ENCODE assay signal across 17 mouse cellular contexts in genomic region chr13:103015131-103015750, GRCm38 (mm10).
DNase-seq lines count a peak whose midpoint lies in the region; ATAC-seq and TF ChIP-seq lines count a peak whose summit lies in the region.
"Had no signal": no experiment of that assay in that cellular context is flagged by ENCODE, and none has a peak within 500 bp of the region (broad histone marks: within the 10 kb centered on the region; RNA-seq: fewer than 3 reads in every experiment).

No protein-coding gene starts in this region.

- no peak overlapping the region for H3K27ac ChIP-seq in liver, adult 2 months (replicated peaks; ENCODE audit: insufficient read depth, low read depth, low read length)
- H3K27ac ChIP-seq in liver, embryonic 12.5 days: no peak overlapping the region
- peak overlapping the region; percentile 42; the same call in 1 of the 2 replicates for H3K27ac ChIP-seq in cortical plate, adult 2 months (ENCODE audit: insufficient read depth, low read length)
- H3K27ac ChIP-seq: forebrain, embryonic 15.5 days; kidney, postnatal 0 days; liver, embryonic 15.5 days; neural tube, embryonic 15.5 days had no signal

- no peaks in the 10 kb centered on the region for H3K9me3 ChIP-seq in liver, embryonic 12.5 days (replicated peaks)
- H3K9me3 ChIP-seq: forebrain, embryonic 15.5 days; liver, embryonic 15.5 days; neural tube, embryonic 15.5 days had no signal

- no peak overlapping the region for H3K4me3 ChIP-seq in liver, adult 2 months (ENCODE audit: insufficient read depth, low read depth, low read length)
- H3K4me3 ChIP-seq in liver, embryonic 12.5 days: no peak overlapping the region
- no peak overlapping the region for H3K4me3 ChIP-seq in cortical plate, adult 2 months (ENCODE audit: insufficient read depth, low read length)
- H3K4me3 ChIP-seq: forebrain, embryonic 15.5 days; liver, embryonic 15.5 days; myocyte; neural tube, embryonic 15.5 days had no signal

- no peak for TF ChIP-seq CTCF in liver, adult 2 months (IDR thresholded peaks at IDR 0.05; ENCODE audit: low read depth, low read length)
- no peak for TF ChIP-seq CTCF in cortical plate, adult 2 months (IDR thresholded peaks at IDR 0.05; ENCODE audit: extremely low read depth, insufficient read depth, low read length)

- no peak for ATAC-seq in liver, embryonic 12.5 days
- ATAC-seq: forebrain, embryonic 15.5 days; hindbrain, embryonic 16.5 days had no signal

- DNase-seq in heart, adult 8-10 months (ENCODE audit: low spot score): peak; percentile 42
- no peak for DNase-seq in heart, postnatal 4 days
- DNase-seq in liver, adult 2 months (ENCODE audit: extremely low read depth, low read depth, low spot score): peak; percentile 2
- DNase-seq in 416B (ENCODE audit: low read depth): peak; percentile 27
- DNase-seq in right cerebral cortex, postnatal 14 days: no peak
- DNase-seq: adrenal gland, adult 8-10 months; kidney, adult 11 months; midbrain, embryonic 14.5 days; thymus, adult 2 months had no signal

- WGBS in liver, adult 2 months: 78% methylated on average over 3 of the region's 3 CpGs
- 76% methylated on average over 3 of the region's 3 CpGs for WGBS in liver, embryonic 12.5 days (ENCODE audit: insufficient replicate concordance)

- no peak overlapping the region for H3K4me2 ChIP-seq in liver, embryonic 12.5 days
- H3K4me2 ChIP-seq: forebrain, embryonic 15.5 days; liver, embryonic 15.5 days; neural tube, embryonic 15.5 days had no signal

- H3K4me1 ChIP-seq in liver, adult 2 months (ENCODE audit: control insufficient read depth, insufficient read depth, low read length): no peaks in the 10 kb centered on the region
- H3K4me1 ChIP-seq in liver, embryonic 12.5 days: no peaks in the 10 kb centered on the region
- H3K4me1 ChIP-seq in cortical plate, adult 2 months (ENCODE audit: control insufficient read depth, insufficient read depth, low read length): no peaks in the 10 kb centered on the region
- H3K4me1 ChIP-seq: forebrain, embryonic 15.5 days; liver, embryonic 15.5 days; neural tube, embryonic 15.5 days had no signal

- TF ChIP-seq POLR2A in liver, adult 2 months (IDR thresholded peaks at IDR 0.05; ENCODE audit: extremely low read depth, insufficient read depth, low read length): no peak
- TF ChIP-seq POLR2A in cortical plate, adult 2 months (IDR thresholded peaks at IDR 0.05; ENCODE audit: extremely low read depth, insufficient read depth, low read length): no peak

- no peaks in the 10 kb centered on the region for H3K36me3 ChIP-seq in liver, adult 2 months (ENCODE audit: control insufficient read depth, insufficient read depth, low read length)
- H3K36me3 ChIP-seq in liver, embryonic 12.5 days: no peaks in the 10 kb centered on the region
- H3K36me3 ChIP-seq: forebrain, embryonic 15.5 days; liver, embryonic 15.5 days; neural tube, embryonic 15.5 days had no signal

- H3K79me2 ChIP-seq in liver, adult 2 months (ENCODE audit: control insufficient read depth, insufficient read depth, low read length): no peaks in the 10 kb centered on the region

- H3K9ac ChIP-seq in liver, adult 2 months (ENCODE audit: low read depth, low read length): no peak overlapping the region
- no peak overlapping the region for H3K9ac ChIP-seq in liver, embryonic 12.5 days
- H3K9ac ChIP-seq: forebrain, embryonic 15.5 days; liver, embryonic 15.5 days; neural tube, embryonic 15.5 days had no signal

- no peaks in the 10 kb centered on the region for H3K27me3 ChIP-seq in liver, adult 2 months (ENCODE audit: control insufficient read depth, insufficient read depth, low read length)
- H3K27me3 ChIP-seq in liver, embryonic 12.5 days (replicated peaks): no peaks in the 10 kb centered on the region
- H3K27me3 ChIP-seq: forebrain, embryonic 15.5 days; liver, embryonic 15.5 days had no signal

Comparison
In these comparisons a context has a peak if more than half of its experiments do, and no peak if none do; other contexts are left out.
1. DNase-seq: peak in heart, adult 8-10 months (single experiment), liver, adult 2 months (single experiment) and 416B (single experiment); none in heart, postnatal 4 days (single experiment) and right cerebral cortex, postnatal 14 days (single experiment).